Mouse (Mus musculus) C2C12 (cell line): ENCODE data around the gene Sec22c.

ENCODE experiments used
- CEBPB ChIP-seq: IDR thresholded peaks from one replicate; pipeline ENCODE4 v1.6.1; 2011; ENCODE audit warnings: low read depth, mild to moderate bottlenecking, control low read depth, moderate library complexity
- CTCF ChIP-seq: IDR thresholded peaks from one replicate; pipeline ENCODE4 v1.5.1; 2011; ENCODE audit not compliant: control insufficient read depth, insufficient read depth, insufficient read length
- MAX ChIP-seq: IDR thresholded peaks from one replicate; pipeline ENCODE4 v1.6.1; 2011; ENCODE audit warnings: mild to moderate bottlenecking, control low read depth
- MYOD1 ChIP-seq: IDR thresholded peaks from one replicate; pipeline ENCODE4 v1.6.1; 2011; ENCODE audit warnings: low read depth; ENCODE audit not compliant: control insufficient read depth, insufficient read length
- USF1 ChIP-seq: IDR thresholded peaks from one replicate; pipeline ENCODE4 v1.6.1; 2011; ENCODE audit warnings: low read depth, mild to moderate bottlenecking, control low read depth, moderate library complexity

DNA sequence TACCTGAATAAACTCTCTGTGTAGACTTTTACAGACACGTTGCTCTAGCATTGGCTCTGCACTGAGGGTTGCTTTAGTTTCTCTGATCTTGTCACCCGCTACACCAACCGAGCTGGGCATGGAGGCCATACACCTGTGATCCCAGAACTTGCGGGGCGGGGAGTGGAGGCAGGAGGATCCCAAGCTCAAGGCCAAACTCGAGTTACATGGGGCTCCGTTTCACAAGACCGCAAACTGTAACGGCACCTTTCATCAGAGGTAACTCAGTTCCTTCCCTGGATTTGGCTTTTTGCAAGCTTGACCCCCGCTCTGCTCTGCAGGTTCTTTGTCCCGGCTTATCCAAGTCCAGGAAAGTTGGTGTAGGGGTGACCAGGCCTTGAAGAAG is 1.0 kb downstream of the Sec22c start:
- TF ChIP-seq CTCF (no peak), MAX (no peak), MYOD1 (no peak), USF1 (no peak), CEBPB (no peak)
